Mouse (Mus musculus): ENCODE results near the gene Usp21. TPM values are rescaled to one million over a fixed set of nuclear protein-coding genes. Genes with fewer than 3 reads are reported as not detected.
"Not testable (repeated sequence)": the region's sequence is repeated elsewhere in the genome, so short reads cannot be mapped to it uniquely, and the experiment has no call there.

Usp21 gene
- total and polyA plus RNA-seq, 2 experiments from 2014 or later = 58.7 to 71.7 TPM

DNA sequence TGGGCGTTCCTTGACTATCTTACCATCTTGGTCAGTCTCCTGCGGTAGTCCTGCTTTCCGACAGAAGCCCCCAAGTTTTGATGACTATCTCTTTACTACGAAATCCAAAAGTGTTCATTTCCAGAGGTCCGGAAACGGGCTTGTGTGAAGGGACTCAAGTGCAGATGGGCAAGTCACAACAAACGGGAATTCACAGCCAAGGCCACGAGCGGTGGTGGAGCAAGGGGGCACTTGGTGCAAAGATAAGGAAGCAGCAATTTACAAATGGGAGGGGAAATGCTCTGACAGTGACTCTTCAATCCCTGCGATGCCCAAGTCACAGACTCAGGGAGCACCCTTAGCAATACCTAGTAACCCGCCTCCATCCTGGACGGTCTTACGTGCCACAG is 40.3 kb downstream of the Usp21 start:
- peaks cover 26% of the 10 kb centered on the region for H3K4me1 ChIP-seq (ENCODE audit: insufficient read depth, low read length)
- 12% methylated on average over 13 of the region's 13 CpGs for WGBS

DNA sequence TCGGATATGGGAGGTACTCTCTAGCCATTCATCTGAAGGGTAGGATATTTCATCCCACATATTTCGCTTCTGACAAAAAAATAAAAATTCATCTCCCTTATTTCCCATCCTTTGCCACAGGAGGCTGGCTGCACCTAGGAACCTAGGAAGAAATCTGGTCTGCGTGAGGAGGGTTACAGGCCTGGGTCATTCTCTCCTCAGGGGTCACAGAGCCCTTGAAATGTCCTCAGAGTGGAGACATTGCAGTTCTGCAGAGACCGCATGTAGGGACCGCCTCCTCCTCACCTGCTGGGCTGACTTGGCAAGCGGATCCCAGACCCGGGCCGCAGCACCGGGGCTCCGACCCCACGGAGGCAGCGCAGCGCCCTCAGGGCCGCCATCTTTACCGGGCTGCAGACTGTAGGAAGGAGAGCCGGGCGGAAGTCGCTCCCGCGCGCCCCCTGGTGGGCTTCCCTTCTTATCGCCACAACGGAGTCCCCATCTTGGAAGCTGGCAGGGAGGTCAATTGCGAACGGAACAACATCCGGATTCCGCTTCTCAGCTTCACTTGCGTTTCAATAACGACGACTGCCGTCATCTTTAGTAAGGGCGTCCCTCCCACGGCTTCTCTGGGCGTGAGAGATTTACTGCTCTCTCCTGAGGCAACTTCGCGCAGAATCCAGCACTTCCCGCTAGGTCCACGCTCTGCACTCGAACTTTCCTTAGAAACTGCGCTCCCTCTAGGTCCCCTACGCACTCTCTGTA is 40.9 kb downstream of the Usp21 start:
- peak; percentile 95 for ATAC-seq
- peak overlapping the region; percentile 84 for H3K9ac ChIP-seq (replicated peaks; ENCODE audit: low read length)
- no peaks in the 10 kb centered on the region for H3K9me3 ChIP-seq (ENCODE audit: low read length)
- H3K4me1 ChIP-seq (ENCODE audit: insufficient read depth, low read length) = peaks cover 20% of the 10 kb centered on the region
- H3K36me3 ChIP-seq (ENCODE audit: insufficient read depth, low read length) = peaks cover 3% of the 10 kb centered on the region; the same call in 1 of the 2 replicates
- peak; percentile 91 for TF ChIP-seq CTCF (IDR thresholded peaks at IDR 0.05; ENCODE audit: low read depth)
- H3K27me3 ChIP-seq (ENCODE audit: insufficient read depth, low read length) = no peaks in the 10 kb centered on the region
- peak; percentile 99 for DNase-seq (ENCODE audit: low spot score)
- WGBS = under 1% methylated on average over 41 of the region's 41 CpGs
- H3K4me2 ChIP-seq (ENCODE audit: low read depth, low read length) = peak overlapping the region; percentile 89
- H3K4me3 ChIP-seq (ENCODE audit: low read length) = peak overlapping the region; percentile 81
- peak overlapping the region; percentile 82 for H3K27ac ChIP-seq

More for the DNA sequence above, 40.3 kb downstream of the Usp21 start:
- Histone ChIP-seq H3K9ac (replicated peaks; ENCODE audit: low read length) (peak overlapping the region; percentile 84; the same call in 1 of the 2 replicates), H3K36me3 (ENCODE audit: insufficient read depth, low read length) (peaks cover 3% of the 10 kb centered on the region; the same call in 1 of the 2 replicates), H3K27me3 (ENCODE audit: insufficient read depth, low read length) (no peaks in the 10 kb centered on the region), H3K9me3 (ENCODE audit: low read length) (no peaks in the 10 kb centered on the region), H3K27ac (peak overlapping the region; percentile 82), H3K4me3 (ENCODE audit: low read length) (peak overlapping the region; percentile 81), H3K4me2 (ENCODE audit: low read depth, low read length) (peak overlapping the region; percentile 89)
- DNase-seq (ENCODE audit: low spot score) (no peak), ATAC-seq (no peak)
- no peak for TF ChIP-seq CTCF (IDR thresholded peaks at IDR 0.05; ENCODE audit: low read depth)

DNA sequence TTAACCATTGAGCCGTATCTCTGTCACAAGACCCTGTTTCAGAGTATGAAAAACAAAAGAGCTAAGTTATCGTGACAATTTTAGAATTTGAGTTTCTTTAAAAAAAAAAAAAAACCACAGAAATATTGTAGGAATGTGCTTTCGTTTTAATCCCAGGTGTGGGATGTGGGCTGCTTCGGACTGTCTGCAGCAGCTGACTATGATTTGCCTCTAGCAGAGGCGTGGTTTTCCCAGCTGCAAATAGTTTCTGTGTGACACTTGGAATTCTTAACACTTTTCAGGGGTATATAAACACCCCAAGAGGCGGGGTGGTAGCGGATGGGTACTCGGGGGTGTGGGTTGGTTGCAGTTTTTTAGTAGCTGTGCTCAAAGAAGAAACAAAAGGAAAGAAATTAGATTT is 42.4 kb downstream of the Usp21 start:
- peaks cover 7% of the 10 kb centered on the region; the same call in 1 of the 2 replicates for H3K4me1 ChIP-seq (ENCODE audit: insufficient read depth, low read length)
- H3K9ac ChIP-seq (replicated peaks; ENCODE audit: low read length) = no peak overlapping the region
- no peak overlapping the region for H3K4me3 ChIP-seq (ENCODE audit: low read length)
- H3K9me3 ChIP-seq (ENCODE audit: low read length) = no peaks in the 10 kb centered on the region
- H3K27me3 ChIP-seq (ENCODE audit: insufficient read depth, low read length) = no peaks in the 10 kb centered on the region
- TF ChIP-seq CTCF (IDR thresholded peaks at IDR 0.05; ENCODE audit: low read depth) = no peak
- H3K36me3 ChIP-seq (ENCODE audit: insufficient read depth, low read length) = peaks cover 3% of the 10 kb centered on the region; the same call in 1 of the 2 replicates
- H3K4me2 ChIP-seq (ENCODE audit: low read depth, low read length) = no peak overlapping the region
- no peak overlapping the region for H3K27ac ChIP-seq
- DNase-seq (ENCODE audit: low spot score) (no peak), ATAC-seq (no peak)
- WGBS = 89% methylated on average over 8 of the region's 8 CpGs

DNA sequence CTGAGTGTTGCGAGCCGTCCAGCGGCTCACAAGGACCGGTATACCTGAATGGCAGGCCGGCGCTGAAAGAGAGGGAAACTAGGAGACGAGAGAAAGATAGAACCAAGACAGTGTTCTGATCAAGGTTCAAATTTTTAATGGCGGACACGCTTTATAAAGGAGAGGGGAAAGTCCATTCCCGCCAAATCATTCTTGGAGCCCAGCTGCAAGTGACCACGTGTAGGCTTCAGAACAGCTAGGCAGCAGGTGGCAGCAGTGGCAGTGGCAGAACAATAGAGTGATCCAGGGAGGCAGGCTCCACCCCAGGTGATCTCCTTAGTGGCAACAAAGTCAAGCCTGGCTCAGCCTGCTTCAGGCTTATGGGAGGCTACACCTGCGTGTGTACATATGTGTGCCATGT is 45.8 kb downstream of the Usp21 start:
- WGBS = 84% methylated on average over 12 of the region's 12 CpGs
- H3K4me1 ChIP-seq (ENCODE audit: insufficient read depth, low read length); ATAC-seq; H3K4me2 ChIP-seq (ENCODE audit: low read depth, low read length); H3K4me3 ChIP-seq (ENCODE audit: low read length); H3K9ac ChIP-seq (replicated peaks; ENCODE audit: low read length); H3K9me3 ChIP-seq (ENCODE audit: low read length); DNase-seq (ENCODE audit: low spot score); H3K27ac ChIP-seq; H3K27me3 ChIP-seq (ENCODE audit: insufficient read depth, low read length): not testable (repeated sequence)
- peaks cover 28% of the 10 kb centered on the region for H3K36me3 ChIP-seq (ENCODE audit: insufficient read depth, low read length)

DNA sequence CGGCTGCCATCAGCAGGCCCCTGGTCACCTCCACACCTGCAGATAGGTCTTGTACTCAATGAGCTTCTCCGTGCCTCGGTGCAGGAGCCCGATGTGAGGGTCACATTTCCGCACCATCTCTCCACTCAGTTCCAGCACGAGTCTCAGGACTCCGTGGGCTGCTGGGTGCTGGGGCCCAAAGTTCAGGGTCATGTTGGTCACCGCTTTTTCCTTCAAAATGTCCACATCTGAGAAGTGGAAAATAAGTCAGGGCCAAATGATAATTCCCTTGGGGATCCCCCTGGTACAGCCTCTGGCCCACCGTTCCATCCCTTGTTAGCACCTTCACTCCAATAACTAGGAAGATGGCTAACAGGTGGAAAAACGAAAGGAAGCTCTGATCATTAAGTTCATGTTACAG is 46.9 kb downstream of the Usp21 start:
- Histone ChIP-seq H3K9ac (replicated peaks; ENCODE audit: low read length) (no peak overlapping the region), H3K4me1 (ENCODE audit: insufficient read depth, low read length) (0 out of 2 replicates have a peak, but pooled peaks cover under 1% of the 10 kb centered on the region), H3K4me2 (ENCODE audit: low read depth, low read length) (no peak overlapping the region), H3K27me3 (ENCODE audit: insufficient read depth, low read length) (no peaks in the 10 kb centered on the region), H3K27ac (no peak overlapping the region), H3K9me3 (ENCODE audit: low read length) (no peaks in the 10 kb centered on the region), H3K4me3 (ENCODE audit: low read length) (no peak overlapping the region), H3K36me3 (ENCODE audit: insufficient read depth, low read length) (peaks cover 32% of the 10 kb centered on the region)
- ATAC-seq (no peak), DNase-seq (ENCODE audit: low spot score) (no peak)
- 91% methylated on average over 10 of the region's 10 CpGs for WGBS
- no peak for TF ChIP-seq CTCF (IDR thresholded peaks at IDR 0.05; ENCODE audit: low read depth)

DNA sequence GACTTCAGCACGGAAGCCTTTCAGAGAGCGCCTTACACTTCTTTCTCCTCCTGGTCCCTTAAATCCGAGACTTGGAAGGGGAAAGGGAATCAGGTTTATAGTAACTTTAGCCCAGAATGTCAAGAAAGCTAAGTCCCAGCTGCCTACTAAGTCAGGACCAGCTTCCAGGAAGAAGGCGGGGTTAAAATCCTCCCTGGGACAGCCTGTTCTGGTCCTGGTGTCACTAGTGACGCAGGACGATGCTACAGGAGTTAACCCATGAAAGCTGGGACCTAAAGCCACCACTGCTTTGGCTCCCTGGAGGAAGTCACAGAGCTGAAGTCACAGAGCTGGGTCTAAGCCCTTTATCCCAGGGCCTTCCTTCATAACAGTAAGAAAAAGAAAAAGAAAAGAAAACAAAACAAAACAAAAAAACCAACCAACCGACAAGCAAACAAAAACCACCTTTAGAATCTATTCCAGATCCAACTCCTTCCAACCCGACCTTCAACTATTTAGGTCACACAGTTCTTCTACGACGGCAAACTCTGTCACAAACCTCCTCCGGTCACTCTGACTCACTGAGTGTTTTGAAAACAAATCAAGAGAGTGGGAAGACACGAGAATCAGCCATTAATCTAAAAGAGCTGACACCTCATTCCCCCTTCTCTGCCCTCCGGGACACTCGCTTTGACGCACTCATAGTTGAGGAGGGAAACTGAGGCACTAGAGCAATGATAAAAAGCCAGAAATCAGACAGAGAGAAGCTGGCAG is 47.6 kb downstream of the Usp21 start:
- TF ChIP-seq CTCF (IDR thresholded peaks at IDR 0.05; ENCODE audit: low read depth) = no peak
- Histone ChIP-seq H3K9me3 (ENCODE audit: low read length) (no peaks in the 10 kb centered on the region), H3K36me3 (ENCODE audit: insufficient read depth, low read length) (peaks cover 40% of the 10 kb centered on the region), H3K4me1 (ENCODE audit: insufficient read depth, low read length) (no peaks in the 10 kb centered on the region), H3K27ac (no peak overlapping the region), H3K4me3 (ENCODE audit: low read length) (no peak overlapping the region), H3K4me2 (ENCODE audit: low read depth, low read length) (no peak overlapping the region), H3K9ac (replicated peaks; ENCODE audit: low read length) (no peak overlapping the region), H3K27me3 (ENCODE audit: insufficient read depth, low read length) (no peaks in the 10 kb centered on the region)
- no peak for ATAC-seq
- WGBS = 77% methylated on average over 15 of the region's 15 CpGs
- DNase-seq (ENCODE audit: low spot score) = no peak
